Mouse (Mus musculus) intestine, embryonic 15.5 days (tissue): ENCODE data around the gene Rufy4. TPM values are rescaled to one million over a fixed set of nuclear protein-coding genes. Genes with fewer than 3 reads are reported as not detected.

ENCODE experiments used
- ATAC-seq: fragments of 200-750 bp; cut with Nextera tagmentation; 2 replicates; pipeline ENCODE4 v1.8.0; 2017; ENCODE audit warnings: moderate TSS enrichment, moderate library complexity
- H3K27ac ChIP-seq: fragments of 300-500 bp; sonication (generic); 2 replicates; pipeline ENCODE4 v1.5.1; 2015; ENCODE audit warnings: mild to moderate bottlenecking, inconsistent platforms
- H3K27me3 ChIP-seq: fragments of 300-500 bp; sonication (generic); replicated peaks from 2 replicates; pipeline ENCODE4 v1.6.1; 2015; ENCODE audit warnings: inconsistent platforms
- H3K36me3 ChIP-seq: fragments of 300-500 bp; sonication (generic); 2 replicates; pipeline ENCODE4 v1.6.1; 2015; ENCODE audit warnings: inconsistent platforms
- H3K4me1 ChIP-seq: fragments of 300-500 bp; sonication (generic); replicated peaks from 2 replicates; pipeline ENCODE4 v1.6.1; 2015; ENCODE audit warnings: inconsistent platforms
- H3K4me2 ChIP-seq: fragments of 300-500 bp; sonication (generic); replicated peaks from 2 replicates; pipeline ENCODE4 v1.6.1; 2015; ENCODE audit warnings: mild to moderate bottlenecking, inconsistent platforms
- H3K4me3 ChIP-seq: fragments of 300-500 bp; sonication (generic); replicated peaks from 2 replicates; pipeline ENCODE4 v1.5.1; 2015; ENCODE audit warnings: inconsistent platforms
- H3K9ac ChIP-seq: fragments of 300-500 bp; sonication (generic); 2 replicates; pipeline ENCODE4 v1.6.1; 2015; ENCODE audit warnings: inconsistent platforms
- H3K9me3 ChIP-seq: fragments of 300-500 bp; sonication (generic); 2 replicates; pipeline ENCODE4 v1.6.1; 2016; ENCODE audit warnings: inconsistent platforms
- WGBS: fragments of 180-500 bp; shearing (Covaris S2); methylation state at CpG from one replicate; pipeline ENCODE4 v1.1.7; 2015; 5-methylcytosine and 5-hydroxymethylcytosine counted together
- polyA plus RNA-seq: library from polyadenylated mRNA; unstranded; fragments of >200 nt; fragmentation: Nextera tagmentation; extraction: Ambion mirVana; gene quantifications from 2 replicates; pipeline ENCODE4 v1.2.1, GENCODE M21; 2015

Gene Rufy4
- polyA plus RNA-seq, 1 experiment from 2014 or later: 0.34 TPM

DNA sequence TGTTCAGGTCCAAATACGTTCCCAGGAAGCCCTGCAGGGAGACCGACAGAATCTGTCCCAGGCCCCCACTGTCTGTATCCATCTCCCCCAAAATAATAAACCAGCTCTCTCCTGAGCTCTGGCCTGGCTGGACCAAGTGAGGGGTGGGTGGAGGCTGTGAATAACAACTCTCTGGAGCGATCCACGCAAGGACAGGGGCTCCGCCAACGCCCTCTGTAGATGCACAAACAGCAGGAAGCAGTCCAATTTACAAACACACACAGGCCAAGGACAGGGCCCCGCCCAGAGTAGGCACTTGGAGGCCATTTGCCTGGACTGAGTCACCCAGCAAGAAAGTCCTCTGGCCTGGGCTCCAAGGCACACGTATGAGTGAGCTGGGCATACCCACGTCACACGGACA lies 33.1 kb upstream of the Rufy4 start:
- peak overlapping the region; percentile 71 for H3K27ac ChIP-seq
- H3K4me1 ChIP-seq: peaks cover 15% of the 10 kb centered on the region
- no peaks in the 10 kb centered on the region for H3K36me3 ChIP-seq
- no peak overlapping the region for H3K4me3 ChIP-seq
- H3K9ac ChIP-seq: no peak overlapping the region
- H3K27me3 ChIP-seq: peaks cover 15% of the 10 kb centered on the region
- ATAC-seq: peak; percentile 37
- H3K4me2 ChIP-seq: no peak overlapping the region
- no peaks in the 10 kb centered on the region for H3K9me3 ChIP-seq
- 54% methylated on average over 10 of the region's 10 CpGs for WGBS

DNA sequence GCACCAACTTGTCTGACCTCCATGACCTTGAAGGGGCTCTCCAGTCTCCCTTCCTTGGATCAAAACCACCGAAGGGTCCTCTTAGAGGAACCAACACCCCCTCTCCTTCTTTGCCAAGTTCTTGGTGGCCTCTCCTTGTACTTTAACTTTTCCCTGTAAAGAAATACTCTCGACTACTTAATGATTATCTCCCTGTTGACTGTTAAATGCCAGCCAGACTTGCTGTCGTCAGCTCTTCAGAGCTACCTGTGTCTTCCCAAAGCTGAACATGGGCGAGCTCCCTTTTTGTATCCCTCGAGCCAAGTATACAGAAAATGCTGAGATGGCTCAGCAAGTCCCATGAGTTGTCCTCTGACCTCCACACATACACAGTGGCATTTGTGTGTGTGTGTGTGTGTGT lies 31.9 kb upstream of the Rufy4 start:
- ATAC-seq: no peak
- Histone ChIP-seq H3K9ac (no peak overlapping the region), H3K4me2 (no peak overlapping the region), H3K36me3 (no peaks in the 10 kb centered on the region), H3K9me3 (no peaks in the 10 kb centered on the region), H3K27me3 (peaks cover 25% of the 10 kb centered on the region), H3K27ac (no peak overlapping the region), H3K4me3 (no peak overlapping the region), H3K4me1 (peaks cover 21% of the 10 kb centered on the region)
- 79% methylated on average over 5 of the region's 5 CpGs for WGBS

DNA sequence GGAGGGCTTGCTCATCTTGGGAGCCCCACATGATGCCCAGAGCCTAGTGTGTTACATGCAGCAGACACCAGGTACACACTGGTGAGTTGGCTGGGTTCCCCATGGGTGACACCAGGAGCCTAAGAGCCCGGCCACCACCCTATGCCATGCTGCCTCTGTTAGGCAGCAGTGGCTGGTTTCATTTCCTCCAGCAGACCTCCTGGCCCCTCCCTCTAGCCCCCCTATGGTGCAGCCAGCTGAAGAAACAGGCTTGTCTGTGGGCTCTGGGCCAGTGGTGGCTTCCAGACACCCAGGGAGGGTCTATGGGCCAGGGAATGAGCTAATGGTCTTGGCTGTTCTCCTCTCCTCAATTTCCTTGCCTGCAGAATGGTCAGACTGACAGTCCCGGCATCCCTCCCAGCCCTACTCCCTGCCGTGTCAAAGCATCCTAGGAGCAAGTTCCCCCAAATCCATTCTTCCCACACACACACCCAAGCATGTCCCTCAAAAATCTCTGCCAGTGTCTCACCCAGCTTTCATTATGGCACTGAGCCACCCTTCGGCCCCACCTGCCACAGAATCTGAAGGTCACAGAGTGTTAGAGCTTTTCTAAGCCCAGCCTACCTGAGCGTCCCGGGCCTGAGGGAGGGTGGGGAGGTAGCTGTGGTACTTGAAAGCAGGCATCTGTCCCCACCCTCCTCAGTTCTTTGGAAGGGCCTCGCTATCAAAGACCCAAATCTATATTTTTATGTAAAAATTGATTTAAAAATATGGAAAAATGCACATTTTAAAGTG lies 30.7 kb upstream of the Rufy4 start:
- Histone ChIP-seq H3K4me1 (peaks cover 34% of the 10 kb centered on the region), H3K9ac (no peak overlapping the region), H3K4me2 (no peak overlapping the region), H3K27me3 (peaks cover 27% of the 10 kb centered on the region), H3K4me3 (no peak overlapping the region), H3K36me3 (no peaks in the 10 kb centered on the region), H3K9me3 (no peaks in the 10 kb centered on the region), H3K27ac (no peak overlapping the region)
- ATAC-seq: no peak; the same call in 1 of the 2 replicates
- WGBS: 43% methylated on average over 7 of the region's 7 CpGs

DNA sequence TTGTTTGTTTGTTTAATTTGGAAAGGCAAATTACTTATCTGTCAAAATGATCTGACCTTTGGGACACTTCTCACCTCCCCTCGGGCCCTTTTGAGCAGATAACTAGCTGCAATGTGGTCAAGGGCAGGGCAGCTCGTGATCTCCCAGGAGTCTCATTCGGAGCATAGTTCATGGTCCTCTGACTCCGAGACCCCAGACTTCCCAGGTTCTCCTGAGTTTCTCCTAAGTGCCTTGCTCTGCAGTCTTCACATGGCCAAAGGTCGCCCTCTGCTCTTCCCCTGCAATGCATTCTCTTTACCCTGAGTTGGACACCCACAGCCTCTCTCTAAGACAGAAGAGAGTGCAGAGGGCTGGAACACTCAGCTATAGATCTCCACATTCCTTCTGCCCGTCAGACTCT lies 30.0 kb upstream of the Rufy4 start:
- H3K9me3 ChIP-seq: no peaks in the 10 kb centered on the region
- no peak overlapping the region for H3K9ac ChIP-seq
- H3K4me1 ChIP-seq: peaks cover 39% of the 10 kb centered on the region
- WGBS: 43% methylated on average over 6 of the region's 6 CpGs
- no peak overlapping the region for H3K4me3 ChIP-seq
- ATAC-seq: no peak
- H3K36me3 ChIP-seq: no peaks in the 10 kb centered on the region
- no peak overlapping the region for H3K27ac ChIP-seq
- H3K4me2 ChIP-seq: no peak overlapping the region
- peaks cover 28% of the 10 kb centered on the region for H3K27me3 ChIP-seq

DNA sequence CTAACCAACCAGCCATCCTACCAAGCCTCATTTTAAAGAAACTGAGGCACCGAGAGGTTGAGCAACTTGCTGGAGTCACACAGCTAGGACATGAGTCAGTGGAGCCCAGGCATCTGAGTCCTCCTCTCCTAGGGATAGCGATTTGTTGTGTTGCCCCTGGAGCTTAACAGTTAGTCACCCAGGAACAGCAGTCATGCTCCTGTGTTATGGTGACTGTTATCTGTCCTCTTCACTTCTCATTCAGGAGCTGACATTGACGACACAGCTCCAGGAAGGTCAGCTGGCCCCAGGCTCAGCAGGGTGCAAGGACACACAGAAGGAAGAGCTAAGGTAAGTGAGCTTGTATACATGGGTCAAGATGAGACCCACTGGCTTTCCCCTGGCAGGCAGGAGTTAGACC lies 29.6 kb upstream of the Rufy4 start:
- no peak overlapping the region for H3K9ac ChIP-seq
- WGBS: 53% methylated on average over 3 of the region's 3 CpGs
- H3K9me3 ChIP-seq: no peaks in the 10 kb centered on the region
- H3K27me3 ChIP-seq: peaks cover 28% of the 10 kb centered on the region
- H3K27ac ChIP-seq: no peak overlapping the region
- H3K4me2 ChIP-seq: no peak overlapping the region
- no peak overlapping the region for H3K4me3 ChIP-seq
- ATAC-seq: no peak
- peaks cover 40% of the 10 kb centered on the region for H3K4me1 ChIP-seq
- no peaks in the 10 kb centered on the region for H3K36me3 ChIP-seq

DNA sequence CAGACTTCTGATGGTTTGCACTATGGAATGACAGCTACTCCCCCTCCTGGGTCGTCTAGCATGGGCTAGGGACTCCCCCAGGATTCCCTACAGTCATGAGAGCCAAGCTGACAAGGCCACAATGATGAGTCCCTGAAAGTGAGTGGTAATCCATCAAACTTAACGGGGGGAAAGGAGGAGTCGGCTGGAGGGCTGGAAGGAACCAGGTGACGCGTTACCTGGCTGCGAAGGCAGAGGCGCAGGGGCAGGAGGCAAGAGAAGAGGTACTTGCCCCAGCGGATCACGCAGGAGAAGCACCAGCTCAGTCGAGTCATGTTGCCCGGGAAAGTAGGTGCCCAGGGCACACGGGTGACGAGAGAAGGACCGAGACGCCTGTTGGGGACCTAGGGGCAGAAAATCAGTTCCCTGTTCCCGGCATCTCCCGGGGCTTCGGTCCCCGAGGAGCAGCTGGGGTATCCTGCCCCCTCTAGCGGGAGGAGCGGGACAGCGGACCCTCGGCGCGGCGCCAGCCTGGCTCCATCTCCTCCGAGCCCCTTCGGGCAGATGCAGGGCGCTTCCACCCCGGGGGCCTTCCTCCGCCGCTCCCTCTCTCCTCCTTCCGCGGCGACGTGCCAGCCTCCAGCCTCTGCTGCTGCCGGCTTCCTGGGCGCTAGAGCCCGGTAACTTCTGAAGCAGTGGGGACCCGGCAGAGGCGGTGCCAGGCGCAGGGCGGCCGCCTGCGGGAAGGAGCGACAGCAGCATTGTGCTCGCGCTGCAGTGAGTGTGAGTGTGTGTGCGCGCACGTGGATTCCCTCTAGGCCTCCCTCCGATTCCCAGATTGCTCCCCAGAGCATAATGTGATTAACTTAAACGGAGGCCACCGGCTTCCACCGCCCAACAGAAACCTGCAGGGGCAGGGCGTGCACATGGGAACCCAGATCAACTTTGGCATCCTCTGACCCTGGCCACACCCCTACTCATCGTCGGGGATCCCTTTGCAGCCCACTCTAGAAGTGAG lies 27.0 kb upstream of the Rufy4 start:
- no peaks in the 10 kb centered on the region for H3K9me3 ChIP-seq
- peaks cover 30% of the 10 kb centered on the region for H3K4me1 ChIP-seq
- H3K27me3 ChIP-seq: peaks cover 28% of the 10 kb centered on the region
- under 1% methylated on average over 58 of the region's 58 CpGs for WGBS
- no peaks in the 10 kb centered on the region for H3K36me3 ChIP-seq
- H3K27ac ChIP-seq: peak overlapping the region; percentile 55
- peak overlapping the region; percentile 54 for H3K4me3 ChIP-seq
- H3K9ac ChIP-seq: peak overlapping the region; percentile 54
- ATAC-seq: peak; percentile 53
- peak overlapping the region; percentile 95 for H3K4me2 ChIP-seq

DNA sequence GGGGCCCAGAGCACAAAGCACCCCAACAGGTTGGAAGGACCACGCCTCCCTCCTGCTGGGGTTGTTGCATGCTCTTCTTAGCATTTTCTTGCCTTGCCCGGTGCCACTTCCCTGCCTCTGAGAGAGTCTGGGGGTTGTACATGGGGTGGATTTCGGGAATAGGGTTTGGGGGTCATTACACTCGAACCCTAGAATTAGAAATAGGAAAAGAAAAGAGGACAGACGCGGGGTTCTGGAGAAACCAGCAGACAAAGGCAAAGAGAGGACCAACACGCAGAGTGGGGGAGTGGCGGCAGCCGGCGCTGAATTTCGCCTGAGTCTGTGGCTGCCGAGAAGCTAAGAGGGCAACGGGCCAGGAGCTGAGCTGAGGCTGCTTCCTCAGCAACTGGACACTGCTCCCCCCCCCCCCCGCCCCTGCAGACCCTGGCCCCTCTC lies 26.3 kb upstream of the Rufy4 start:
- H3K4me3 ChIP-seq: peak overlapping the region; percentile 54
- no peaks in the 10 kb centered on the region for H3K9me3 ChIP-seq
- WGBS: under 1% methylated on average over 12 of the region's 14 CpGs
- peak overlapping the region; percentile 54 for H3K9ac ChIP-seq
- peak overlapping the region; percentile 95 for H3K4me2 ChIP-seq
- peaks cover 28% of the 10 kb centered on the region for H3K27me3 ChIP-seq
- no peaks in the 10 kb centered on the region for H3K36me3 ChIP-seq
- H3K27ac ChIP-seq: peak overlapping the region; percentile 55
- H3K4me1 ChIP-seq: peaks cover 35% of the 10 kb centered on the region
- peak; percentile 57 for ATAC-seq

DNA sequence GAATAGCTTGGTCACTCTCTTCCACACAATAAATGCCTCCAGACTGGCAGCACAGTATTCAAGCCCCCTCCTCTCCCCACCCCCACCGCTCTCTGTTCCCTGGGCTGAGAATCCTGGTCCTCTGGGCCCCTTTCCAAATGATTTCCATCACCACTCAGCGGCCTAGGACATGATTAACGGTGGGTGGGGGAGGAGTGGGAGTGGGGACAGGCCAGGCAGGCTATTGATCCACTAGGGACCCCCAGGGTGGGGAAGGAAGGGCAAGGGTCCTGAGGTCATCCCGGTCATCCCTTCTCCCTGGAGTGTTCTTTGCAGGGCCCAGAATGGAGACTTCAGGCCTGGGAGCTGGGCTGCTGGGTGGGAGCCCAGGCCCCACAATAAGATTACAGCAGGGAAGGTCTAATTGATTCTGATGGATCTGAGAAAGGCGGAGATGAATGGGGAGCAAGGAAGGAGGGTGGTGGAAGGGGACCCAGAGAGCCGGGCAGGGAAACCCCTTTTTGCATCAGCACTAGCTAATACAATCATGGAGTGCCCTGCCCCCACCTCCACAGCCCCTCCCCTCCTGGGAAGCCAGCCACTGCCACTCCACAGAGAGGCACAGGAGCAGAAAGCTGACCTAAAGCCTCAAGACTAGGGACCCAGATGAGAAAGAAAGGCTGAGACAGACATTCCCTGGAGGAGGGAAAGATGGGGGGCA lies 21.5 kb upstream of the Rufy4 start:
- no peak overlapping the region for H3K4me3 ChIP-seq
- no peak overlapping the region for H3K9ac ChIP-seq
- H3K4me2 ChIP-seq: no peak overlapping the region
- 0 out of 2 replicates have a peak overlapping the region, but pooled peaks have one; percentile 17 for H3K27ac ChIP-seq
- WGBS: 35% methylated on average over 6 of the region's 6 CpGs
- ATAC-seq: peak; percentile 25; the same call in 1 of the 2 replicates
- H3K4me1 ChIP-seq: peaks cover 20% of the 10 kb centered on the region
- no peaks in the 10 kb centered on the region for H3K9me3 ChIP-seq
- no peaks in the 10 kb centered on the region for H3K36me3 ChIP-seq
- peaks cover 3% of the 10 kb centered on the region; the same call in 1 of the 2 replicates for H3K27me3 ChIP-seq

DNA sequence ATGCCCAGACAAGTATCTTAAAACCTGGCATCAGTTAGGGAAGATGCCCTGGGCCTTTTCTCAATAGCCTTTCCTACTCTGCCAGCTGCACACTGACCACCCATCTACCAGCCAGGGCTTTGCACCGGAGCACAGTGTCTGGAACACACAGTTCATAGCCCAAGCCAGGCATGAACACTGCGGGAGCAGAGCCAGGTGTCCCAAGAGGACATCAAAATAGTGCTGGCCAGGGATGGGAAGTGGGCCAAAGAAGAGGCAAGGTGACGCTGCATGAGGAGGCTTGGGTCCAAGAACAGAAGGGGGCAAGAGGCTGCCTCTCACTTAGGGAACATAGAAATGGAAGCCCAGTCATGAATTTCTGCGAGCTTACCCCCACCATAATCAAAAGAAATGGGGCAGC lies 19.7 kb upstream of the Rufy4 start:
- H3K9ac ChIP-seq: no peak overlapping the region
- H3K4me2 ChIP-seq: no peak overlapping the region
- H3K36me3 ChIP-seq: no peaks in the 10 kb centered on the region
- no peaks in the 10 kb centered on the region for H3K27me3 ChIP-seq
- no peak overlapping the region for H3K27ac ChIP-seq
- no peak for ATAC-seq
- 84% methylated on average over 4 of the region's 4 CpGs for WGBS
- peaks cover 6% of the 10 kb centered on the region for H3K4me1 ChIP-seq
- no peaks in the 10 kb centered on the region for H3K9me3 ChIP-seq
- no peak overlapping the region for H3K4me3 ChIP-seq

DNA sequence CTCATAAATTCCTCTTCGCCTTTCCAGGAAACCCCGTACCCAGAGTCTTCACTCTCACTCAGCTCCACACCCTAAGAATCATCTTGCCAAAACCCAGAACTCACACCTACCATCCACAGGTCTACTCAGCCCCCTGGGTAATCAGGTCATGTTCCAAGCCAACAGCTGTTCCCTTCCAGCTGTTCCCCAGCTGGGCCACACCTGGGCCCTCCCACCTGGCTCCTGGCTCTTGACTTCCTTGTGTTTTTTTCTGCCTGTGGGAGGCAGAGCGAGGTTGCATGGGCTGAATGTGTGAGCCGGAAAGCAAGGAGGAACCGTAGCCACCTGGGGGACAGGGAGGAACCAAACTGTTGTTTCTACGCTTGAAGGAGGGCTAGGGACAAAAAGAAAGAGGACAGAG lies 19.1 kb upstream of the Rufy4 start:
- H3K27ac ChIP-seq: no peak overlapping the region
- no peak overlapping the region for H3K9ac ChIP-seq
- ATAC-seq: no peak
- whole genome bisulfite sequencing: 69% methylated on average over 6 of the region's 6 CpGs
- no peaks in the 10 kb centered on the region for H3K9me3 ChIP-seq
- H3K4me3 ChIP-seq: no peak overlapping the region
- H3K4me2 ChIP-seq: no peak overlapping the region
- no peaks in the 10 kb centered on the region for H3K27me3 ChIP-seq
- peaks cover 6% of the 10 kb centered on the region for H3K4me1 ChIP-seq
- no peaks in the 10 kb centered on the region for H3K36me3 ChIP-seq

DNA sequence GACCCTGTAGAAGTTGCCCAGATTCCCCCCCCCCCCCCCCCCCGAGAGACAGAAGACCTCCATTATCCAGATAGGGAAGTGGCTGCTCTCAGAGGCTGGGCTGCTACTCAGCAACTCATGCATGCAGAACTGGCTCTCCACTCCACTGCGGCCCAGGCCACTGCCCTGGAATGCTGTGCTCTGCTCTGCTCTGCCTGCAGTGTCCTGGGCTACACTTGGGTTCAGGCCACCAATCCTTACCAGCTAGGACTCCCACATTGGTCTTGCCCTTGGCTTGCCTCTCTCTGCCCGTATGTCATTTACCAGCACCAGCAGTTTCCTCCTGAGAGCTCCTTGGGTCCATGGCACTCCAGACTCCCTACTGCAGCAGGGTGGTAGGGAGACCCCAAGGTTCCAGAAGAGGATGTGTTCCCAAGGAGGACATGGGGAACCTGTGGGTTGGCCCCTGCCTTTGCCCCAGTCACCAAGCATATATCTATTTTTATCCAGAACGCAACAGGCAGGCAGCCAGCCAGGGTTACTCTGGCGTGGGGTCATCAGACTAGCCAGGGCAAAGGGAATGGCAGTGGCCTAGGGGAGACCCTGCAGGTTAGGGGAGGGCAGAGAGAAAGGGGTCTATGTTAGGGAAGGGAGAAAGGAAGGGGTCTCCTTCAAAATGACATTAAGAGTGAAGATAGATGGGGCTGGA lies 17.3 kb upstream of the Rufy4 start:
- peaks cover 10% of the 10 kb centered on the region for H3K4me1 ChIP-seq
- H3K36me3 ChIP-seq: no peaks in the 10 kb centered on the region
- H3K27ac ChIP-seq: no peak overlapping the region
- H3K9me3 ChIP-seq: no peaks in the 10 kb centered on the region
- H3K27me3 ChIP-seq: no peaks in the 10 kb centered on the region
- 77% methylated on average over 5 of the region's 5 CpGs for WGBS
- no peak overlapping the region for H3K4me2 ChIP-seq
- H3K9ac ChIP-seq: no peak overlapping the region
- ATAC-seq: no peak
- H3K4me3 ChIP-seq: no peak overlapping the region
